Mouse (Mus musculus) MEL (cell line): ENCODE data around the gene Trim8.

ENCODE experiments used
- CTCF ChIP-seq, 3 experiments: IDR thresholded peaks in 2 of 3; conservative IDR thresholded peaks in 1 of 3; 2 replicates each; pipeline ENCODE4 v1.5.1; 2011 to 2012; ENCODE audit warnings: low read length in 3 of 3, low read depth in 2 of 3, mild to moderate bottlenecking in 2 of 3, improper control_type of control experiment in 1 of 3, inconsistent platforms in 1 of 3, mixed read lengths in 1 of 3, moderate library complexity in 1 of 3; ENCODE audit not compliant: control insufficient read depth in 1 of 3, insufficient read depth in 1 of 3, poor library complexity in 1 of 3, severe bottlenecking in 1 of 3
- ELF1 ChIP-seq: IDR thresholded peaks from 2 replicates; pipeline ENCODE4 v1.6.1; 2014; ENCODE audit warnings: low read depth, mild to moderate bottlenecking, inconsistent platforms, low read length, improper control_type of control experiment, moderate library complexity
- RAD21 ChIP-seq: IDR thresholded peaks from 2 replicates; pipeline ENCODE4 v1.6.1; 2011; ENCODE audit warnings: mild to moderate bottlenecking, low read depth, low read length, improper control_type of control experiment
- SMC3 ChIP-seq: IDR thresholded peaks from 2 replicates; pipeline ENCODE4 v1.6.1; 2011; ENCODE audit warnings: low read depth, low read length, improper control_type of control experiment
- TCF12 ChIP-seq: IDR thresholded peaks from 2 replicates; pipeline ENCODE4 v1.6.1; 2014; ENCODE audit warnings: low read depth, mild to moderate bottlenecking, inconsistent platforms, low read length, improper control_type of control experiment, moderate library complexity
- UBTF ChIP-seq: IDR thresholded peaks from 2 replicates; pipeline ENCODE4 v1.6.1; 2012; ENCODE audit warnings: low read depth, mild to moderate bottlenecking, inconsistent platforms, low read length, improper control_type of control experiment, moderate library complexity, borderline replicate concordance; ENCODE audit not compliant: insufficient read depth
- ZKSCAN1 ChIP-seq: IDR thresholded peaks from 2 replicates; pipeline ENCODE4 v1.6.1; 2012; ENCODE audit warnings: low read depth, mild to moderate bottlenecking, inconsistent platforms, low read length, improper control_type of control experiment, moderate library complexity
- ZNF384 ChIP-seq: IDR thresholded peaks from 2 replicates; pipeline ENCODE4 v1.6.1; 2012; ENCODE audit warnings: low read depth, mild to moderate bottlenecking, inconsistent platforms, low read length, improper control_type of control experiment

DNA sequence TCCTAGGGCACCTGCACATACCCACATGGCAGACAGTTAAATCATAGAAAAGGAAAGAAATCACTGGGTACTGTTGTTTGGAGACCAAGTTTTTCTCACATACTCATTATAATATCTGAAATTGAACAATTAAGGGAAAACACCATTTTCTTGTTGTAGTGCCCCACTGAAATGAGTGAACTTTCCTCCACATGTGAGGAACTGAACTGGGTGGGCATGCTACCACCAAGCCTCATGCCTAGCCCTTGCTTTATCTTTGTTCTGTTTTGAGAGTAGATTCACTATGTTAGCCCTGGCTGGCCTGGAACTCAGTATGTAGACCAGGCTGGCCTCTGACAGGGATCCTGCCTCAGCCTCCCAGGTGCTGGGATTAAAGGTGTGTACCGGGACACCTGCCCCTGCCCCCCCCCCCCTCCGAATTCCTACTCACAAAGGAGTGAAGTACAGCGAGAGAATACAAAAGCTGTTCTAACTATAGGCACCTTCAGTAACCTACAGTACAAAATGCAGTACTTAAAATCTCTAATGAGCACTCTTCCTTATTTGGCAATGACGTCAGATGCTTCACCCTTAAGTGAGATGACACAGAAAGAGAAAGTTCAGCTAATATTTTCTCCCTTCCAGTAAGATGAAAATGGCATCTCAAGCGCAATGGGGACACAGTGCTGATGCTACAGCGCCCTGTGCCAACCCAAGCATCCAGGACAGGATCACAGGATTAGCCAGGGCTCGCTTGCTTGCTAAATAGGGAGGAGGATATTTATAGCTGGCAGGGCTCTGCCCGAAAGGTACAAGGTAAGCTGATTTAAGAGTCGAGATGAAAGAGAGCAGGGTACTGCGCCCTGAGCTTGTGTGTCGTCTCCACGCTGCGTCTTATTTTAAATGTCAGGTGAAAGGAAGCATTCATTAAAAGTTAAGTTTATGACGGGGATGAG is 61.3 kb downstream of the Trim8 start:
- TF ChIP-seq CTCF (IDR thresholded peaks at IDR 0.05 in 2 of 3, conservative IDR thresholded peaks at IDR 0.05 in 1 of 3; ENCODE audit: control insufficient read depth in 1 of 3, insufficient read depth in 1 of 3, low read depth in 2 of 3, low read length in 3 of 3, poor library complexity in 1 of 3, severe bottlenecking in 1 of 3) (no peak), UBTF (no peak), ZKSCAN1 (no peak), ELF1 (no peak), ZNF384 (no peak), TCF12 (no peak), RAD21 (no peak), SMC3 (no peak)
